31 mouse cellular contexts compared by ENCODE assay signal in the genomic region with DNA sequence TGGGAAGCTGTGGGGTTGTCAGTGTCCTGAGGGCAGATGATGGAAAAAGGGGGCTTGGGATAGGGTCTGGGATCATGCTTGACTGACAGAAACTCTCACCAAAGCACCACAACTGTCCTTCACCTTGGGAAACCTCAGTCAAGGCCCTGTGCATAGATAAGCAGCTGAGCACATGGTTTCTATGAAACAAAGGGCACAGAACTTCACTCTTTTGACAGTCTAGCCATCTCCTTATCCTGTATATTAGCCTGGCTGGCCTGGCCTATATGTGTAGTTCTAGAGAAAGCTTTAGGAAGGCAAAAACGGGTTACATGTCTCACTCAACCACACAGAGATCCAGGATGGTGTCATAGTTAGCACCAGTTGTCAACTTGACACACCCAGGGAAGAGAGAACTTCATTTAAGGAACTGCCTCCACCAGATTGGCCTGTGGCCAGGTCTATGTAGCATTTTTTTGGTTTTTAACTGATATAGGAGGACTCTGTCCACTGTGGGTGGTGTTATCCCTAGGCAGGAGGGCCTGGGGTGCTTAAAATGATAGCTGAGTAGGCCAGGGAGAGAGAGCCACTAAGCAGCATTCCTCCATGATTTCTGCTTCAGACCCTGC. TPM values are rescaled to one million over a fixed set of nuclear protein-coding genes. Genes with fewer than 3 reads are reported as not detected.
A peak's percentile ranks its signal among the peaks of the same experiment; 100 is the strongest.
DNase-seq lines count a peak whose midpoint lies in the region; ATAC-seq and TF ChIP-seq lines count a peak whose summit lies in the region.
"Had no signal": no experiment of that assay in that cellular context is flagged by ENCODE, and none has a peak within 500 bp of the region (broad histone marks: within the 10 kb centered on the region; RNA-seq: fewer than 3 reads in every experiment).

No protein-coding gene starts in this region.

- no peaks in the 10 kb centered on the region for H3K27me3 ChIP-seq in liver, postnatal 0 days (ENCODE audit: insufficient read depth, low read length)
- H3K27me3 ChIP-seq in liver, embryonic 11.5 days (replicated peaks; ENCODE audit: control insufficient read depth, insufficient read depth, low read length), result no peaks in the 10 kb centered on the region
- H3K27me3 ChIP-seq in hindbrain, embryonic 14.5 days (ENCODE audit: control insufficient read depth, insufficient read depth, low read length), result no peaks in the 10 kb centered on the region
- H3K27me3 ChIP-seq: embryonic facial prominence, embryonic 12.5 days; forebrain, embryonic 15.5 days; heart, embryonic 13.5 days; intestine, embryonic 15.5 days; liver, embryonic 13.5 days; stomach, embryonic 15.5 days had no signal

- no peak overlapping the region for H3K9ac ChIP-seq in liver, postnatal 0 days (replicated peaks)
- no peak overlapping the region for H3K9ac ChIP-seq in liver, embryonic 11.5 days (ENCODE audit: low read depth, low read length)
- H3K9ac ChIP-seq in hindbrain, embryonic 14.5 days, result no peak overlapping the region
- H3K9ac ChIP-seq: embryonic facial prominence, embryonic 12.5 days; forebrain, embryonic 15.5 days; heart, embryonic 13.5 days; intestine, embryonic 15.5 days; liver, embryonic 13.5 days; stomach, embryonic 15.5 days had no signal

- peak; percentile 13 for DNase-seq in liver, postnatal 0 days
- DNase-seq in liver, embryonic 11.5 days (ENCODE audit: low spot score), result no peak
- DNase-seq in MEL-GATA-1-ER (ENCODE audit: extremely low read depth, low read depth), result peak; percentile 81
- no peak for DNase-seq in embryo, embryonic 10.5 days (ENCODE audit: low spot score)
- no peak for DNase-seq in gastrocnemius, adult 2 months
- no peak for DNase-seq in hindbrain, embryonic 14.5 days (ENCODE audit: low spot score)
- DNase-seq: adrenal gland, postnatal 25 days; cerebellum, adult 2 months; cerebellum, postnatal 14 days; gastrocnemius, postnatal 36 days; heart, postnatal 10 days; kidney, adult 8-10 months; kidney, postnatal 4 days; left cerebral cortex, postnatal 4 days; liver, embryonic 13.5 days; lung, adult 2 months; lung, postnatal 14 days; midbrain, embryonic 14.5 days; right cerebral cortex, postnatal 25 days; thymus, postnatal 14 days had no signal

- TF ChIP-seq CTCF in liver, postnatal 0 days (IDR thresholded peaks at IDR 0.05; ENCODE audit: low read depth), result no peak
- TF ChIP-seq CTCF in gastrocnemius, adult 2 months (IDR thresholded peaks at IDR 0.05), result no peak

- no peak overlapping the region for H3K27ac ChIP-seq in liver, postnatal 0 days (ENCODE audit: low read depth)
- no peak overlapping the region for H3K27ac ChIP-seq in liver, embryonic 11.5 days (ENCODE audit: low read depth, low read length)
- no peak overlapping the region for H3K27ac ChIP-seq in gastrocnemius, adult 2 months
- H3K27ac ChIP-seq in hindbrain, embryonic 14.5 days, result no peak overlapping the region
- H3K27ac ChIP-seq: embryonic facial prominence, embryonic 12.5 days; forebrain, embryonic 10.5 days; forebrain, embryonic 15.5 days; heart, embryonic 13.5 days; hindbrain, postnatal 0 days; intestine, embryonic 15.5 days; kidney, postnatal 0 days; liver, embryonic 13.5 days; stomach, embryonic 15.5 days had no signal

- 43% methylated on average over 1 of the region's 1 CpGs for WGBS in liver, postnatal 0 days (ENCODE audit: insufficient replicate concordance)
- WGBS in liver, embryonic 11.5 days, result 64% methylated on average over 1 of the region's 1 CpGs
- WGBS in hindbrain, embryonic 14.5 days, result 58% methylated on average over 1 of the region's 1 CpGs

- H3K36me3 ChIP-seq in liver, postnatal 0 days (replicated peaks; ENCODE audit: insufficient read depth, low read length), result peaks cover 7% of the 10 kb centered on the region; the same call in 1 of the 2 replicates
- H3K36me3 ChIP-seq in liver, embryonic 11.5 days (ENCODE audit: control insufficient read depth, insufficient read depth, low read length), result no peaks in the 10 kb centered on the region
- no peaks in the 10 kb centered on the region for H3K36me3 ChIP-seq in hindbrain, embryonic 14.5 days (replicated peaks; ENCODE audit: control insufficient read depth, insufficient read depth)
- H3K36me3 ChIP-seq: embryonic facial prominence, embryonic 12.5 days; forebrain, embryonic 10.5 days; forebrain, embryonic 15.5 days; heart, embryonic 13.5 days; intestine, embryonic 15.5 days; liver, embryonic 13.5 days; stomach, embryonic 15.5 days had no signal

- H3K9me3 ChIP-seq in liver, postnatal 0 days (ENCODE audit: low read length), result no peaks in the 10 kb centered on the region
- H3K9me3 ChIP-seq in liver, embryonic 11.5 days (ENCODE audit: control insufficient read depth, low read length), result no peaks in the 10 kb centered on the region
- H3K9me3 ChIP-seq in hindbrain, embryonic 14.5 days (ENCODE audit: control insufficient read depth, low read length), result no peaks in the 10 kb centered on the region
- H3K9me3 ChIP-seq: embryonic facial prominence, embryonic 12.5 days; forebrain, embryonic 10.5 days; forebrain, embryonic 15.5 days; heart, embryonic 13.5 days; intestine, embryonic 15.5 days; liver, embryonic 13.5 days; stomach, embryonic 15.5 days had no signal

- intact Hi-C loops in gastrocnemius, adult 2 months (cut with DNase I), result no loop called here

- no peaks in the 10 kb centered on the region; the same call in 1 of the 2 replicates for H3K4me1 ChIP-seq in liver, postnatal 0 days (ENCODE audit: insufficient read depth)
- no peaks in the 10 kb centered on the region for H3K4me1 ChIP-seq in liver, embryonic 11.5 days (replicated peaks; ENCODE audit: control insufficient read depth, insufficient read depth, low read length)
- no peaks in the 10 kb centered on the region for H3K4me1 ChIP-seq in hindbrain, embryonic 14.5 days (replicated peaks; ENCODE audit: control insufficient read depth, insufficient read depth, low read length)
- H3K4me1 ChIP-seq: embryonic facial prominence, embryonic 12.5 days; forebrain, embryonic 10.5 days; forebrain, embryonic 15.5 days; heart, embryonic 13.5 days; intestine, embryonic 15.5 days; stomach, embryonic 15.5 days had no signal

- TF ChIP-seq EP300 in liver, postnatal 0 days (IDR thresholded peaks at IDR 0.05; ENCODE audit: low read depth), result no peak

- H3K4me3 ChIP-seq in liver, postnatal 0 days (ENCODE audit: low read depth, low read length), result no peak overlapping the region
- H3K4me3 ChIP-seq in liver, embryonic 11.5 days (ENCODE audit: low read depth, low read length), result no peak overlapping the region
- H3K4me3 ChIP-seq in gastrocnemius, adult 2 months, result no peak overlapping the region
- H3K4me3 ChIP-seq in hindbrain, embryonic 14.5 days (replicated peaks; ENCODE audit: low read length), result no peak overlapping the region
- H3K4me3 ChIP-seq: embryonic facial prominence, embryonic 12.5 days; forebrain, embryonic 10.5 days; forebrain, embryonic 15.5 days; heart, embryonic 13.5 days; intestine, embryonic 15.5 days; liver, embryonic 13.5 days; stomach, embryonic 15.5 days had no signal

- no peak overlapping the region for H3K4me2 ChIP-seq in liver, postnatal 0 days (ENCODE audit: low read depth, low read length)
- H3K4me2 ChIP-seq in liver, embryonic 11.5 days, result no peak overlapping the region
- no peak overlapping the region for H3K4me2 ChIP-seq in hindbrain, embryonic 14.5 days (replicated peaks)
- H3K4me2 ChIP-seq: embryonic facial prominence, embryonic 12.5 days; forebrain, embryonic 15.5 days; heart, embryonic 13.5 days; intestine, embryonic 15.5 days; liver, embryonic 13.5 days; stomach, embryonic 15.5 days had no signal

- ATAC-seq in liver, postnatal 0 days, result no peak
- no peak for ATAC-seq in liver, embryonic 11.5 days (replicated peaks; ENCODE audit: low FRiP score)
- ATAC-seq in megakaryocyte, adult 5-6 weeks (ENCODE audit: poor library complexity, severe bottlenecking), result peak; percentile 82
- ATAC-seq in hindbrain, embryonic 14.5 days (ENCODE audit: low FRiP score), result no peak
- ATAC-seq: CD4-positive, CD25-positive, alpha-beta regulatory T cell, adult 4 months; forebrain, embryonic 15.5 days; hindbrain, postnatal 0 days; intestine, embryonic 15.5 days; Patski had no signal

RNA-seq across cellular contexts. Expression of gene Myo1g, which starts 12.4 kb away (rescaled TPM):
- polyA plus RNA-seq in liver, postnatal 0 days (2015; fragmentation: Nextera tagmentation; extraction: Ambion mirVana), result 8.2 and 9.4 TPM in 2 replicates
- 5.6 and 6.0 TPM in 2 replicates for polyA plus RNA-seq in liver, embryonic 11.5 days (2014; fragmentation: Nextera tagmentation; extraction: Ambion mirVana)
- total RNA-seq in megakaryocyte, adult 5-6 weeks (2015), result 161 and 175 TPM in 2 replicates
- total RNA-seq in megakaryocyte, adult 5-6 weeks (2017), result 182 and 197 TPM in 2 replicates
- under 1 TPM; 0.36 to 0.56 TPM for total RNA-seq in gastrocnemius, adult 2 months (2021)
- 0.31 and 0.74 TPM in 2 replicates for polyA plus RNA-seq in hindbrain, embryonic 14.5 days (2014; fragmentation: Nextera tagmentation; extraction: Ambion mirVana)

RNA-seq across cellular contexts. Expression of gene Purb, which starts 32.7 kb away (rescaled TPM):
- 5.6 and 6.1 TPM in 2 replicates for polyA plus RNA-seq in liver, postnatal 0 days (2015; fragmentation: Nextera tagmentation; extraction: Ambion mirVana)
- 13.2 and 13.7 TPM in 2 replicates for polyA plus RNA-seq in liver, embryonic 11.5 days (2014; fragmentation: Nextera tagmentation; extraction: Ambion mirVana)
- total RNA-seq in megakaryocyte, adult 5-6 weeks (2015), result 54.1 and 63.5 TPM in 2 replicates
- 43.7 and 56.3 TPM in 2 replicates for total RNA-seq in megakaryocyte, adult 5-6 weeks (2017)
- 10 to 100 TPM; 19.9 to 23.5 TPM for total RNA-seq in gastrocnemius, adult 2 months (2021)
- 9.8 and 9.9 TPM in 2 replicates for polyA plus RNA-seq in hindbrain, embryonic 14.5 days (2014; fragmentation: Nextera tagmentation; extraction: Ambion mirVana)

RNA-seq across cellular contexts. Expression of gene Ccm2, which starts 38.3 kb away (rescaled TPM):
- 33.9 and 34.9 TPM in 2 replicates for polyA plus RNA-seq in liver, postnatal 0 days (2015; fragmentation: Nextera tagmentation; extraction: Ambion mirVana)
- 74.5 and 82.1 TPM in 2 replicates for polyA plus RNA-seq in liver, embryonic 11.5 days (2014; fragmentation: Nextera tagmentation; extraction: Ambion mirVana)
- 32.2 and 32.4 TPM in 2 replicates for total RNA-seq in megakaryocyte, adult 5-6 weeks (2015)
- total RNA-seq in megakaryocyte, adult 5-6 weeks (2017), result 63.5 and 63.9 TPM in 2 replicates
- total RNA-seq in gastrocnemius, adult 2 months (2021), result 10 to 100 TPM; 20.8 to 23.8 TPM
- 89.0 and 89.4 TPM in 2 replicates for polyA plus RNA-seq in hindbrain, embryonic 14.5 days (2014; fragmentation: Nextera tagmentation; extraction: Ambion mirVana)

Comparison
In these comparisons a context has a peak if more than half of its experiments do, and no peak if none do; other contexts are left out.
1. DNase-seq: peak in liver, postnatal 0 days (single experiment) and MEL-GATA-1-ER (single experiment); none in liver, embryonic 11.5 days (single experiment), embryo, embryonic 10.5 days (single experiment), gastrocnemius, adult 2 months (single experiment) and hindbrain, embryonic 14.5 days (single experiment).